Mouse (Mus musculus) lung, postnatal 4 days (tissue): ENCODE measurements around the gene Capza1.
"Not testable (repeated sequence)": the region's sequence is repeated elsewhere in the genome, so short reads cannot be mapped to it uniquely, and the experiment has no call there.

Source experiments
- DNase-seq, 2 experiments: peaks; one replicate each; pipeline ENCODE4 v3.0.0; 2021

Gene Capza1

DNA sequence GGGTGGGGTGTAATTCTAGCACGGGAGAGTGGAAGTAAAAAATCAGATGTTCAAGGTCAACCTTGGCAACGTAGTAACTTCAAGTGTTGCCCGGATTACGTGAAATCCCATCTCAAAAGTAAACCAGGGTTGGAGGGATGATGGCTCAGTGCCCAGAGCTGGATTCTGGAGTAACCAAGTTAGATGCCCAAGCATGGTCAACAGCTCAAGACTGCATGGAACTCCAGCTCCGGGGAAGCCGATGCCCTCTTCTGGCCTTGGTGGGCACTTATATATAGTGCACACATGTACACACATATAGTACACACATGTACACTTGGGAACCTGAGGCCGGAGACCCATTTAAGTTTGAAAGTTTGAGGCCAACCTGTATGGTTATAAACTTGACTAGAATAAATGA is 48.2 kb downstream of the Capza1 start:
- DNase-seq = no peak

GRCm38 (mm10) chr3:104815346-104815745 is 49.0 kb downstream of the Capza1 start:
- no peak for DNase-seq

GRCm38 (mm10) chr3:104814746-104815145 is 49.6 kb downstream of the Capza1 start:
- no peak for DNase-seq

DNA sequence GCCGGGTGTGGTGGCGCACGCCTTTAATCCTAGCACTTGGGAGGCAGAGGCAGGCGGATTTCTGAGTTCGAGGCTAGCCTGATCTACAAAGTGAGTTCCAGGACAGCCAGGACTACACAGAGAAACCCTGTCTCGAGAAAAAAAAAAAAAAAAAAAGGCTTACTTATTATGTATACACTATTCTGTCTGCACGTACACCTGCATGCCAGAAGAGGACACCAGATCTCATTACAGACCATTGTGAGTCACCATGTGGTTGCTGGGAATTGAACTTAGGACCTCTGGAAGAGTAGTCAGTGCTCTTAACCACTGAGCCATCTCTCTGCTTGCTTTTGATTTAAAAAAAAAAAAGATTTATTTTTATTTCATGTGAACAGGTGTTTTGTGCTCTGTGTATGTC is 51.1 kb downstream of the Capza1 start:
- DNase-seq = not testable (repeated sequence)

- DNase-seq = no peak
These were observed 52.1 kb downstream of the Capza1 start for GRCm38 (mm10) chr3:104812254-104812653.

DNA sequence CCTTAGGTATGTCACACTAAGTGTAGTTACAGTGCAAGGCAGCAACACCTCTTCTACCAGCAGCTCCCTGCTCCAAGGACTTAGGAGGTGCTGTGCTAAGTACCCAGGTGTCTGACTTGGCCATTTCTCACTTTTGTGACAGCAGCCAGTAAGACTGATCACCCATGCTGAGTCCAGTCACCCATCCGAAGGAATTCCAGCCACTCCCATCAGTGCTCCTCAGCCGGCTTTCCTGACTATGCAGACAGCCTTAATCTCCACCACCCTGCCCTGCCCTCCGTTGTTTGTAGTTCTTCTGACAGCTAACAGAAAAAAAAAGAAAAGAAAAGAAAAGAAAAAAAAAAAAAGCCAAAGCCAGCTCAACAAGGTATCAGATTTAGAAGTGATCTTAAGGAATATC is 52.6 kb downstream of the Capza1 start:
- DNase-seq = peak in 1 of 2 experiments; percentile 28

DNA sequence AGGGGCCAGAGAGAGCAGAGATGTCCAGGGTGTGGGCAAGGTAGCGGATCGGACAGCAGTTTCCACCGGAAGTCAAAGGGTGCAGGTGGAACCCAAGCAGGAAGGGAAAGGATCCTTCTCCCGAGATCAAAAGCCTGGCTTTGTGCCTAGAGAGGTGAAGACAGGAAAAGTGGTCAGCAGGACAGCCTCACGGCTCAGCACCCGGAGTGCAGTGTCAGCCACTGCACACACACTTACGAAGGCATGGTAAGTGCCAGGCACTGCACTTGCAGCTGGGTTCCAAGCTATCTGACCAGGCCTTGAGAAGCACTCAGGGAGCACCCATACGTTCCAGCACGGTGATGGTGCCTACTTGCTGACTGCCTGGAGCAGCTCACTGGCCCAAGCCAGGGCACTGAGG is 58.8 kb downstream of the Capza1 start:
- no peak for DNase-seq

- DNase-seq = no peak
These were observed 60.0 kb downstream of the Capza1 start for GRCm38 (mm10) chr3:104804312-104804711.

DNA sequence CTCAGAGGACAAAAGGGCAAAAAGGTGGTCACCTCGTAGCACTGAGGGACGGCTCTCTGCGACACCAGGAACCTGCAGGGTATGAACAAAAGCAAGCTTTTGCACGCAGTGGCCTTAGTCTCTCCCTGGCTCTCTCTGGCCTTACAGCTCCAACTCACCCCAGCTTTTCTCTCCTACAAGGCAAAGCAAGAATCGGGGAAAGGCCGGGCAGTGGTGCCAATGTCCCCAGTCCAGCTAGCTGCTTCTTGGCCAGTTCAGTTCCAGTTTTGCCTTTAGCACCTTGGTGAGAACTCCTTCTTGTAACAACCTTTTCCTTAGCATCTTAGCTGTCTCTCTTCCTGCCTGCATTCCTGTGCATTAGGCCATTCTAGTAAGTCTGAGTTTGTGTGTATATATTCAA is 62.8 kb downstream of the Capza1 start:
- DNase-seq = no peak

DNA sequence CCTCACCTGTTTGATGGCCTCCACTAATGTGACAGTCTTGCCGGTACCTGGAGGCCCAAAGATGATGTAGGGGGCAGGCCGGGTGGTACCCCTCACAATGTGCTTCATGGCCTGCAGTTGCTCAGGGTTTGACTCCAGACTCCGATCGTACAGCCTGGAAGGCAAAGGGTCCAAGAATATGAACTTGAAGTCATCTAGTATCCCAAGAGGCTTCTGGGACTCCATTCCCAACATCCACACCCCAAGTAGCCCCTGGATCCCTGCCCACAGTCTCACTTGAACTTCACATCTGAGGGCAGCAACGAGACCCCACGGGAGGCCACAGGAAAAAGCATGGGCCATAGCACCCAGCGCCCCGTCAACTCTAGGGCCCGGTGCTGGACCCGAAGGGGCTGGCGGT is 63.6 kb downstream of the Capza1 start:
- no peak for DNase-seq

DNA sequence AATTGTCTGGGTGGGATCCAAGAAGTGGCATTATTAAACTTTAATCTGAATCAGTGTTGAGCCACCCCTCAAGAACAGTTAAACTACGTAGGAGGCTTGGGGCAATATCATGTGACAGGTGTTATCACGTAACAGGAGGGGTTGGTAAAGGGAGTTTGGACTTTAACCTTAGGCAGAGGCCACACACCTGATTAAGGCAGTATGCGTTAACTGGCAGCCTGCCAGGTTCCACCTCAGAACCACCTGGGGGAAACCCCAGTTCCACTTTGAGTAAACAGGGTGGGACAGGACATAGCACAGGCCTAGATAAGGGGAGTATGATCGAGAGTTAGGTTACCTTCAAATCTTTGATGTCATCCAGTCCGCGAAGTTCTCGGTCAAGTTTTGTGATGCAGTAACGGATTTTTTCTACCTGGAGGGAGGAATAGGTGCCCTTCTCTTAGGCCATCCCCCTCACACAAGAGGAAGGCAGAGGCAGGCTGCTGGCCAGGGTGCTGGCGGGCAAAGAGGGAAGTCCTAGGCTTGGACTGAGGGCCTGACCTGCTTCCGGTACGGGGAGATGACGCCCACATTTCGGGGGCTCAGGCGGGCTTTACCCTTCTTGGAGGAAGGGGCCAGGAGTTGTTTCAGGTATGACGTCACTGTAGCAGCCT is 67.7 kb downstream of the Capza1 start:
- DNase-seq = peak; percentile 47 to 61

GRCm38 (mm10) chr3:104795661-104796340 is 68.5 kb downstream of the Capza1 start:
- no peak for DNase-seq

DNA sequence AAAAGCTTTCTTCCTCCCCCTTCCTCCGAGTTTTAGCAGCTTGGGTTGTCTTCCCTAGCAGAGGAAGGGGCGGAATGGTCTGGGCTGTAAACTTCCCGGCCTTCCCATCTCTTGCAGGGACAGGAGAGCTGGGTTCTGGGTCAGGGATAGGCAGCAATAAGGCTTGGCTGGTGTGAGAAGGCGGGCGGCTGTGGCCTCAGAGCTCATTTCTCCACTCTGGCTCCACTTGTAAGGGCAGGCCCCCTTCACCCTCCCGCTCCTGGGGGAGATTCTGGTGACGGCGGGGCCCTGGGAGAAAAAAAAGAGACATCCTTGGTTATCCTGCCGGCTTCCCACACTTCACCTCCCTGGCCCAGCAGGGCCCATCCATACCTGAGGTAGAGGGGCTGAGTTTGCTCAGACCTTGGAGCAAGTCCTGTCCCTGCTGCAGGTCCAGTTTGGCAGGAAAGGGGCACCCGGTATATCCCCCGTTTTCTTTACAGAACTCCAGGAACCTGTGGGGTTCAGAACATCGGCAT is 69.3 kb downstream of the Capza1 start:
- DNase-seq = peak in 1 of 2 experiments; percentile 33

DNA sequence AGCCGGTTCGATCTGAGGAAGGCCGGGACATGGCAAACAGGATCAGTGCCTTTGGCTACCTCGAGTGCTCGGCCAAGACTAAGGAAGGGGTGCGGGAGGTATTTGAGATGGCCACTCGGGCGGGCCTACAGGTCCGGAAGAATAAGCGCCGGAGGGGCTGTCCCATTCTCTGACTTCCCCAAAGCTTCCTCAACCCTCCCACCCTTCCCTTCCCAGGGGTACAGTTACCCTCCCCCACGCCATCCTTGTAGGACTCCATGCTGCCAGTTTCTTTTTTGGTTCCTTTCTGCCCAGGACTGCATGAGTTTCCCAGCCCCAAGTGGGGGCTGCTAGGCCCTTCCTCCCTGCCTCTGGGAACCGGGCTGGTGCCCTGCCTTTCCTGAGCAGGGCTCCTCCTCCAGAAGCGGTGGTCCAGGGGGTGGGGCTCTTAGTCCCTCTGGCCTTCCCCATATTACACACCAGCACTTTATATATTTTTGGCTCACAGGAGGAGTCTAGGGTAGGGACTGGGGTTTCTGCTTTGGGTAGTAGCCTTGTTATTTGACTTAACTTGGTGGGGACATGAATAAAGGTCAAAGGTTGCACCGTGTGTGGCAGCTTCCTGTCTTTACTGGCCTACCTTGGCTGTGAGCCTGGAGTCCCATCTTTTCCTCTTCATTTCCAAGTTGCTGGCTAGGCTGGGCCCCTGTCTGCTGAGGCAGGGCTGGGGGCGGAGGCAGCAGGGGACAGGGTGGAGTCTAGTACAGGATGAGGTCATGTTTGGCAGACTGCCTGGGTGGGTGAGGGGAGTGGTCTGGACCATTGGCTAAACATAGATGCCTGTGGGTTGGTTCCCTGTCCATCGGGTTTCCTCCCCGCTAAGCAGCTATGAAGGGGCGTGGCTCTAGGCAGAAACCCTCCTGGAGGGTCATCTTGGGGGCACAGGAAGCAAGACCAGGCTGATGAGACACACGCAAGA is 70.2 kb downstream of the Capza1 start:
- peak; percentile 98 for DNase-seq

DNA sequence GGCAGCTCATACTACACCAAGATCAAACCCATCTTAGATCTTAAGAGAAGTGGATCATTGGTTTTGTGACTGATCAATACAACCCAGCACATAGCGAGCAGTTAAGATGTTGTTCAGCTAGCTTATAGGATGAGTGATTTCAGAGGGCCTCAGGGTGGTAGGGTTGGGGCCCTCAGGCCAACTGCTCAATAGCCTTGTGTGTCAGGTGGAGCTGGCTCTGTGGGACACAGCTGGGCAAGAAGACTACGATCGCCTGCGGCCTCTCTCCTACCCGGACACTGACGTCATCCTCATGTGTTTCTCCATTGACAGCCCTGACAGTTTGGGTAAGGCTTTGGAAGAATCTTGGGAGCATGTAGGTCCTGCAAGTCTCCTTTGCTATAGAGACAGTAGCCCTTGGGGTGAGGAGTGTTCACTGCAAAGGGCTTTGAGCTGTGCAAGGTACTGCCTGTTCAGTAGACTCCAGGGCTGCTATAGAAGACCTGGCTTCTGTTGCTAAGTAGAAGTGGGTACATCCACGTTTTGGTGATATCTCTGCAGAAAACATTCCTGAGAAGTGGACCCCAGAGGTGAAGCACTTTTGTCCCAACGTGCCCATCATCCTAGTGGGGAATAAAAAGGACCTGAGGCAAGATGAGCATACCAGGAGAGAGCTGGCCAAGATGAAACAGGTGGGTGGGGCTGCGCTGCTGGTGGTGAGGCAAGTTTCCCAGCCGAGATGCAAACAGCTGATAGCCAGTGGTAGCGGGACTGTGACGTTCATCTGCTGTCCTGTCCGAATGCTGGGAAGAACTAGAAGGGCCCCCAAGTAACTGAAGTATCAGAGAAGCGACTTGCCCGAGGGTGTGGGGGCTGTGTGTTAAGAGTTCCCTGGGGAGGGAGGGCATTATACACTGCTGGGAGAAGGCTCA is 71.7 kb downstream of the Capza1 start:
- DNase-seq = peak in 1 of 2 experiments; percentile 34

GRCm38 (mm10) chr3:104791671-104792070 is 72.6 kb downstream of the Capza1 start:
- DNase-seq = no peak

- peak in 1 of 2 experiments; percentile 36 for DNase-seq
These were observed 73.3 kb downstream of the Capza1 start for GRCm38 (mm10) chr3:104791017-104791416.

DNA sequence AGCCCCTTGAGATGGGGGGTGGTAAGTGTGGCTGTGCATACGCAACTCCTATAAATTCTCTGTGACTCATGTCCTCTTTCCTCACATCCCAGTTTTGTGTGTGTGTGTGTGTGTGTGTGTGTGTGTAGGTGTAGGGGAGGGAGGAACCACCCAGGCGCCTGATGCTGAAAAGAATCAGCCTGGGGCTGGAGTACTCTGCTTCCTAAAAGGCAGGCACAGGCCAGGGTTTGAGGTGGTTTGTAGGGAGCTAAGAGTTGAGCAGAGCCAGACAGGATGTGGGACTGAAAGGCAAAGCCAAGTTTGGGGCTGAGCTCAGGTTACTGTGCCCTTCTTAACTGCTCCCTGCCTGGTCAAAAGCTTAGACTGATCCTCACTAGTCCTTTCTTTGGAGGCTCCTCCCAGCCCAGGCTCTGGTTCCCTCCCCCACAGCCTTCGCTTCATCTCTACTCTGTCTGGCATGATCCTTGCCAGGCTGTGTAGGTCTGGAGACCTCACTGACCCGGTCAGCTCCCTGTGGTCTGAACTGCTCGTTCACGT is 73.8 kb downstream of the Capza1 start:
- peak; percentile 50 to 56 for DNase-seq

DNA sequence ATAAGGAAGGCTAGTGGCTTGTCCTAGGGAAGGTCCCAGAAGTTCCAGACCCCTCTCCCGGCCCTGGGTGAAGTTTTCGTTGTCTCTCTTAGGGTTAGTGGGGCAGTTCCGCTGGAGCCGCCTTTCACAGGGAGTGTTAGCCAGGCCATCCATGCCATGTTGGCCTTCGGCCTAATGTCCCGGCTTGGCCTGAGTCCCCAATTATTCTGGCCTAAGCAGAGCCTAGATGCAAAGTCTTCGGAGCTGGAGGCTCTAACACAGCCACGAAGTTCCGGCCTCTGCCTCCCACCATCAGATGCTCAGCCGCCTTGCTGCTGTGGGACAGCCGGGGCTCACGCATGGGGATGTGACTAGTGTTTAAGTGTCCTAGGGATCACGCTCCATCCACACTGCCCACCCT is 74.5 kb downstream of the Capza1 start:
- peak; percentile 63 to 76 for DNase-seq

- DNase-seq = peak; percentile 52 to 56
These were observed 75.0 kb downstream of the Capza1 start for GRCm38 (mm10) chr3:104789312-104789605.

DNA sequence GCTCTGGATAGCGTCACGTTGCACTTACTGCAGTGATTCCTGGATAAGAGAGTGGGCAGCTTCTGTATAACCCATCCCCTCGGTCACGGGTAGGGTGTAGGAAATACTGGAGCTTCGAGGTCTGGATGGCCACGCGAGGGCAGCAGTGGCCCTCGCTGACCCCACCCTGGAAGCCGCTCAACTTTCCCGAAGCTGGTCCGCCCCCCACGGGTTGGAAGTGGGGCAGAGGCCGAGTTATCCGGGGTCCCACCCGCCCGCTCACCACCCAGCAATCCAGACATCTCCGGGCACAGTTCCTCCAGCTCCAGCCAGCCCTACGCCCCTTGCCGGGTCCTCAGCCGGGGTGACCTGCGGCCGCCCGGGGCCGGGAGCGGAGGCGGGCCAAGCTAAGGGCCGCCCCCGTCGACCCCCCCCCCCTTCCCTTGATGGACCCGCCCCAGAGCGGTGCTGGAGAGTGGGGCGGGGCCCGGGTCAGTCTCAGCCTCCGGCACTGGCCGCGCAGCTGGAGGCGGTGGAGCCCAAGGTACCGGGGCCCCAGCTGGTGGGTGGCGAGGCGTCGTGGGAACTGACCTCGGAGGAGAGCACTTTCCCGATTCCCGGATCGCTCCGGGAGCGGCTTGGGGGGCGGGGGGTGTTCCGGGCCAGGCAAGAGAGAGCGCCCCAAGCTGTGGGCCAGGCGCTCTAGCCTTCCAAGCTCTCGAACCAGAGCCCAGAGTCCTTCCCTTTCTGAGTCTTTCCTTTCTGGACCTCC is 75.6 kb downstream of the Capza1 start:
- DNase-seq = peak; percentile 90 to 91
